Mouse (Mus musculus): ENCODE measurements around the gene Ctsa.
"Not testable (repeated sequence)": the region's sequence is repeated elsewhere in the genome, so short reads cannot be mapped to it uniquely, and the experiment has no call there.

Ctsa gene

GRCm38 (mm10) chr2:164877376-164878215 lies 44.9 kb downstream of the Ctsa start:
- DNase-seq (ENCODE audit: extremely low read depth, low read depth): not testable (repeated sequence)

- DNase-seq (ENCODE audit: extremely low read depth, low read depth): peak; percentile 73
Measured at GRCm38 (mm10) chr2:164878509-164879227, 46.0 kb downstream of the Ctsa start.

DNA sequence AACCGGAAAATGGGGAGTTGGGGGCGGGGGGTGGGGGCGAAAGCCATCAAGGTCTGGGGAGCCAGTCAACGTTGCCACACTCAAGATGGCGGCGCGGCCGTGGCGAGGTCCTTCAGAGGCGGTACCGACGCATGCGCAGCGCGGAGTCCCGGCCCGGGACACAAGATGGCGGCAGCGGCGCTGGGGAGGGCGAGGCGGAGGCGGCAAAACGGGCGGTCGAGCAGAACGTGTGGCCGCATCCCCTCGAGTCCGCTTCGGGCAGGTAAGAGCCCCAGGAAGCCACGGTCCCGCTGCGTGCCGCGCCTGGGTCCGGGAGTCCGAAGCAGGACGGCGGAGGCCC lies 46.5 kb downstream of the Ctsa start, which contains the start of gene Pcif1:
Gene Pcif1 (plus strand): TSS at position 77 of the 340 bp plus-strand sequence.
- DNase-seq (ENCODE audit: extremely low read depth, low read depth): peak; percentile 41

DNA sequence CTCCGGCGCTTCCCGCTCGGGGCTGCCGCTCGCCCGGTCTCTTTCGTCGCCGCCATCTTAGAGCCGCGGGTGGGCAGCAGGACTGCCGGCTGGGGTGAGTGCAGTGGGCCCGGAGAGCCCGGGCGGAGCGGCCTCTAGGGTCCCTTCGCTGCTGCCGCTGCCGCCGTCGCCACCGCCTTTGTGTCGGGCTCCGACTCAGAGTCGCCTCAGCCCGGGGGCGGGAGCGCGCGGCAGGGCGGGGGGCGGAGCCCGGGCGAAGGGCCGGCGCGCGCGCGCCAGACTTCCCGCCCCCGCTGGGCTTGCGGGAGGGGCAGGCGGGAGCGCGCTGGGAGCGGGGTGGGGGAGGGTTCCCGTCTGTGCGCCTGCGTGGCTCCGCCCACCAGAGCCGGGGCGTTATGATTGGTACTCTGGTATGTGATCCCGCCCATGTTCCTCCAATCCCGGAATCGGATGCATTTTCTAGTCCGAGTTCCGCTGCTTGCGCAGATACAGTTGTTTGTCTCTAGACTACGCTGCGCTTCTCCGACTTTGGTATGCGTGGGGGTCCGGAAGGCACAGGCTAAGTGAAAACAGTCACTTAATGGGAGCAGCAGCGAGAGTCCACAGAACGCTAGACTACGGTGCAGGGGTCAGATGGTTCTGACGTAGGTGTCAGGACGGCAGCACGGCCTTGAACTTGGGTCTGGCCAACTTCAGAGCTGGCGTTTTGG lies 47.0 kb downstream of the Ctsa start:
- DNase-seq (ENCODE audit: extremely low read depth, low read depth): peak; percentile 92

DNA sequence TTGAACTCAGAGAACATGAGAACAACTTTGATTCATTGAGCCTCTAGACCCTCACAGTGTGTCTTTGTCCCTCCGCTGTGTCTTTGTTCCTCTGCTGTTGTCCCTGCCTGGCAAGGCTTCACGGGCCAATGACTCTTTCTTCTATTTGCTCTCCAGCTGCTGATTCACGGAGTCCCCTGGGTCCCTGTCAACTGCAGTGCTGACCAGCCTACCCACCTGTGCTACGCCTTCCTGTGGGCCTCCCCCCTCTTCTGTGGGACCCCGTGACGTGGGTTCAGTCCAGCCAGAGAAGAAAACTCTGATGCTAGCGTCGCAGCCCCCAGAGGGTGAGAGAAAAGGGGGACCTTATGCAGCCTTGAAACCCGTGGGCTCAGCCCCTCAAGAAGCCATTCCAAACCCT lies 49.9 kb downstream of the Ctsa start:
- no peak for DNase-seq (ENCODE audit: extremely low read depth, low read depth)

DNA sequence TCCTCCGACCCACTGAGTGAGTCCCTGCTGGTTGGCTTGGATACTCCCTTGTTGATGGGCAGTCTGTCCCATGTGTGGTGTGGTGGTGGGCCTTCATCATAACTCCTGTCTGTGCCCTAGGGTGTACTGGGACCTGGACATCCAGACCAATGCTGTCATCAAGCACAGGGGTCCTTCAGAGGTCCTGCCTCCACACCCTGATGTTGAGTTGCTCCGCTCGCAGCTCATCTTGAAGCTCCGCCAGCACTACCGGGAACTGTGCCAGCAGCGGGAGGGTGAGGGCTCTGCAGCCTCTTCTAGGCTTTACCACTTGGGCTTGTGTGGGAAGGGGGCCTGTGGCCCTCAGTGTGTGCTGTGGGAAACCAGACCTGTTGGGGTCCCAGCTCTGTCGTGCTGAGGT lies 53.1 kb downstream of the Ctsa start:
- no peak for DNase-seq (ENCODE audit: extremely low read depth, low read depth)

DNA sequence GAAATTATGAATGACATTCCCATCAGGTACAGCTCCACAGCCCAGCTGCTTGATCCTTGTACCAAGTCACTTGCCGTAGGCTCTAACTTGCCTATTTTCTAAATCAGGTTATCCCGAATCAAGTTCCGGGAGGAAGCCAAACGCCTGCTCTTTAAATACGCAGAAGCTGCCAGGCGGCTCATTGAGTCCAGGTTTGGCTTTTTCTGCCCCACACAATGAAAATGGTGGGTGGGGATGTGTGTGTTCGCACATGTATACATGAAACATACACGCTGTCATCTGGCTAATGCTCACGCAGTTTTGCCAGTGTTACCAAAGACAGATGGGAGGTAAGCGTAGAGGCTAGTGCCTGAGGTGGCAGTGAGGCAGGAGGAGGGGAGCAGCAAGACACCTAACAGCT lies 53.9 kb downstream of the Ctsa start:
- no peak for DNase-seq (ENCODE audit: extremely low read depth, low read depth)

DNA sequence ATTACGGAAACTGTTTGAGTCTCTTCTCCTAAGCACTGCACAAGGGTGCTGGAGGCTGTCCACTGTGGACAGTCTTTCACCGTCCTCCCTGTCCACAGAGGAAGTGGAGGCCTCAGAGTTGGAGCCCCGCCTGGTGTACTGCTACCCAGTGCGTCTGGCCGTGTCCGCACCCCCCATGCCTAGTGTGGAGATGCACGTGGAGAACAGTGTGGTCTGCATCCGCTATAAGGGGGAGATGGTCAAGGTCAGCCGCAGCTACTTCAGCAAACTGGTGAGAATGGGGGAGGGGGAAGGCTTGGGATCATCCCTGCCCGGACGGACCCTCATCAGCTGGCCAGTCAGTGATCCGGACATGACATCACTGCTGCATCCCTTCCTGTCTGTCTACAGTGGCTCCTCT lies 56.3 kb downstream of the Ctsa start:
- no peak for DNase-seq (ENCODE audit: extremely low read depth, low read depth)

DNA sequence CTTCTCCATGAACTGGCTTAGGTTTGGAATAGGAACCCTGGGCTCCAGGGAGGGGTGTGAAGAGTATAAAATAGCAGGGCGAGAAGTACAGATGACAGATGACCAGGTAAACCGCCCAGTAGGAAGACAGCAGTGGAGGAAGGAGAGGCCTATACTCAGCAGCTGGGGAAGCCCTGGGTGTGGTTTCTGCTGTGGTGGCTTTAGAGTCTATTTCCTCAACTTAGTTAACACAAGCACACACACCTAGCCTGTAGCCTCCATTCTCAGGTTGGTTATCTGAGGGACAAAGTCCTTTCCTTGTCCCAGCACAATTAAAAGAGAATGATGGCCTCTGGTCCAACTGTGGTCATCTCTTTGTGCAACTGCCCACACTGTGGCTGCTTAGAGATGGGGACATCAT lies 57.3 kb downstream of the Ctsa start:
- DNase-seq (ENCODE audit: extremely low read depth, low read depth): no peak
